Mouse (Mus musculus) liver, postnatal 0 days (tissue): ENCODE measurements around the gene 1810062G17Rik.

ENCODE experiments used
- CTCF ChIP-seq: sonication (generic); IDR thresholded peaks from 2 replicates; pipeline ENCODE4 v1.5.1; 2016; ENCODE audit warnings: antibody characterized with exemption, low read depth
- EP300 ChIP-seq: IDR thresholded peaks from 2 replicates; pipeline ENCODE4 v1.6.1; 2016; ENCODE audit warnings: antibody characterized with exemption, low read depth, mild to moderate bottlenecking

- TF ChIP-seq CTCF (peak; percentile 92), EP300 (no peak)
These were observed 19.7 kb downstream of the 1810062G17Rik start for GRCm38 (mm10) chr3:36495436-36495835.
